Comparison of ENCODE assay signal across 11 mouse cellular contexts in genomic region chr11:3101875-3102494, GRCm38 (mm10).
DNase-seq lines count a peak whose midpoint lies in the region; ATAC-seq and TF ChIP-seq lines count a peak whose summit lies in the region.
"Had no signal": no experiment of that assay in that cellular context is flagged by ENCODE, and none has a peak within 500 bp of the region (broad histone marks: within the 10 kb centered on the region; RNA-seq: fewer than 3 reads in every experiment).

No protein-coding gene starts in this region.

- 68% methylated on average over 10 of the region's 10 CpGs for WGBS in cerebellum, adult 2 months
- 68% methylated on average over 10 of the region's 10 CpGs for WGBS in hindbrain, embryonic 12.5 days
- 70% methylated on average over 10 of the region's 10 CpGs for WGBS in hindbrain, embryonic 10.5 days
- 71% methylated on average over 10 of the region's 10 CpGs for WGBS in midbrain, embryonic 13.5 days
- WGBS in midbrain, embryonic 10.5 days, result 68% methylated on average over 10 of the region's 10 CpGs
- 58% methylated on average over 10 of the region's 10 CpGs for WGBS in liver, embryonic 16.5 days (ENCODE audit: insufficient replicate concordance)

- H3K4me3 ChIP-seq in cerebellum, adult 2 months (replicated peaks; ENCODE audit: insufficient read depth, low read depth, low read length), result no peak overlapping the region
- H3K4me3 ChIP-seq in hindbrain, embryonic 12.5 days, result no peak overlapping the region
- no peak overlapping the region for H3K4me3 ChIP-seq in hindbrain, embryonic 10.5 days
- H3K4me3 ChIP-seq in midbrain, embryonic 13.5 days (replicated peaks), result no peak overlapping the region
- H3K4me3 ChIP-seq in midbrain, embryonic 10.5 days, result no peak overlapping the region
- no peak overlapping the region for H3K4me3 ChIP-seq in liver, embryonic 16.5 days (ENCODE audit: low read depth, low read length)
- H3K4me3 ChIP-seq: hindbrain, embryonic 15.5 days had no signal

- H3K9ac ChIP-seq in hindbrain, embryonic 12.5 days, result no peak overlapping the region
- H3K9ac ChIP-seq in midbrain, embryonic 13.5 days (replicated peaks), result no peak overlapping the region
- no peak overlapping the region for H3K9ac ChIP-seq in liver, embryonic 16.5 days (ENCODE audit: low read depth, low read length)
- H3K9ac ChIP-seq: hindbrain, embryonic 15.5 days had no signal

- ATAC-seq in hindbrain, embryonic 12.5 days (ENCODE audit: low FRiP score), result peak; percentile 66; the same call in 1 of the 2 replicates
- 0 out of 2 replicates have a peak, but pooled peaks have one; percentile 55 for ATAC-seq in midbrain, embryonic 13.5 days
- ATAC-seq in liver, embryonic 16.5 days (ENCODE audit: low read depth), result 0 out of 2 replicates have a peak, but pooled peaks have one; percentile 12

- DNase-seq in cerebellum, postnatal 4 days (ENCODE audit: low spot score in 2 of 2), result peak; percentile 45 to 66
- DNase-seq in cerebellum, adult 2 months, result no peak
- no peak for DNase-seq in hindbrain, embryonic 10.5 days (ENCODE audit: low spot score)
- DNase-seq in midbrain, embryonic 10.5 days (ENCODE audit: low spot score), result no peak
- no peak for DNase-seq in B cell, adult 2 months
- DNase-seq: lung, postnatal 10 days; right cerebral cortex, postnatal 14 days had no signal

- no peak overlapping the region for H3K4me2 ChIP-seq in hindbrain, embryonic 12.5 days (replicated peaks)
- no peak overlapping the region for H3K4me2 ChIP-seq in midbrain, embryonic 13.5 days (replicated peaks)
- no peak overlapping the region for H3K4me2 ChIP-seq in liver, embryonic 16.5 days (ENCODE audit: low read depth, low read length)
- H3K4me2 ChIP-seq: hindbrain, embryonic 15.5 days had no signal

- H3K27me3 ChIP-seq in cerebellum, adult 2 months (ENCODE audit: control insufficient read depth, insufficient read depth, low read length), result peaks cover 3% of the 10 kb centered on the region; the same call in 1 of the 2 replicates
- no peaks in the 10 kb centered on the region for H3K27me3 ChIP-seq in hindbrain, embryonic 12.5 days
- H3K27me3 ChIP-seq in hindbrain, embryonic 10.5 days (ENCODE audit: insufficient read depth, poor library complexity, severe bottlenecking), result no peaks in the 10 kb centered on the region
- no peaks in the 10 kb centered on the region for H3K27me3 ChIP-seq in midbrain, embryonic 13.5 days
- no peaks in the 10 kb centered on the region for H3K27me3 ChIP-seq in midbrain, embryonic 10.5 days (ENCODE audit: low read depth, poor library complexity, severe bottlenecking)
- H3K27me3 ChIP-seq in liver, embryonic 16.5 days (ENCODE audit: control insufficient read depth, insufficient read depth, low read depth, low read length), result no peaks in the 10 kb centered on the region
- H3K27me3 ChIP-seq: hindbrain, embryonic 15.5 days had no signal

- H3K27ac ChIP-seq in cerebellum, adult 2 months (ENCODE audit: insufficient read depth, low read length), result no peak overlapping the region
- H3K27ac ChIP-seq in hindbrain, embryonic 12.5 days, result no peak overlapping the region
- no peak overlapping the region for H3K27ac ChIP-seq in hindbrain, embryonic 10.5 days
- no peak overlapping the region for H3K27ac ChIP-seq in midbrain, embryonic 13.5 days
- H3K27ac ChIP-seq in midbrain, embryonic 10.5 days (replicated peaks), result no peak overlapping the region
- H3K27ac ChIP-seq in liver, embryonic 16.5 days (ENCODE audit: low read length), result no peak overlapping the region
- H3K27ac ChIP-seq: hindbrain, embryonic 15.5 days had no signal

- no peak for TF ChIP-seq POLR2A in cerebellum, adult 2 months (IDR thresholded peaks at IDR 0.05; ENCODE audit: borderline replicate concordance, insufficient read depth, low read length)

- H3K4me1 ChIP-seq in cerebellum, adult 2 months (ENCODE audit: control insufficient read depth, insufficient read depth, low read length), result no peaks in the 10 kb centered on the region
- H3K4me1 ChIP-seq in hindbrain, embryonic 12.5 days, result no peaks in the 10 kb centered on the region
- H3K4me1 ChIP-seq in hindbrain, embryonic 10.5 days (replicated peaks), result no peaks in the 10 kb centered on the region
- no peaks in the 10 kb centered on the region for H3K4me1 ChIP-seq in midbrain, embryonic 13.5 days (replicated peaks)
- H3K4me1 ChIP-seq in midbrain, embryonic 10.5 days, result no peaks in the 10 kb centered on the region
- no peaks in the 10 kb centered on the region for H3K4me1 ChIP-seq in liver, embryonic 16.5 days (ENCODE audit: control insufficient read depth, low read depth, low read length)
- H3K4me1 ChIP-seq: hindbrain, embryonic 15.5 days had no signal

- peaks cover 45% of the 10 kb centered on the region for H3K9me3 ChIP-seq in hindbrain, embryonic 12.5 days (replicated peaks)
- H3K9me3 ChIP-seq in hindbrain, embryonic 10.5 days, result peaks cover 67% of the 10 kb centered on the region
- peaks cover 58% of the 10 kb centered on the region for H3K9me3 ChIP-seq in midbrain, embryonic 13.5 days
- H3K9me3 ChIP-seq in midbrain, embryonic 10.5 days (replicated peaks), result peaks cover 71% of the 10 kb centered on the region
- H3K9me3 ChIP-seq in liver, embryonic 16.5 days (replicated peaks; ENCODE audit: control insufficient read depth, low read length), result peaks cover 36% of the 10 kb centered on the region

- no peaks in the 10 kb centered on the region for H3K36me3 ChIP-seq in hindbrain, embryonic 12.5 days
- H3K36me3 ChIP-seq in hindbrain, embryonic 10.5 days, result no peaks in the 10 kb centered on the region
- no peaks in the 10 kb centered on the region for H3K36me3 ChIP-seq in midbrain, embryonic 13.5 days
- H3K36me3 ChIP-seq in midbrain, embryonic 10.5 days, result no peaks in the 10 kb centered on the region
- H3K36me3 ChIP-seq in liver, embryonic 16.5 days (ENCODE audit: control insufficient read depth, insufficient read depth), result no peaks in the 10 kb centered on the region

- no peak for TF ChIP-seq CTCF in cerebellum, adult 2 months (IDR thresholded peaks at IDR 0.05; ENCODE audit: borderline replicate concordance, insufficient read depth, low read depth, low read length)

Comparison
In these comparisons a context has a peak if more than half of its experiments do, and no peak if none do; other contexts are left out.
1. DNase-seq: peak in cerebellum, postnatal 4 days (2 of 2); none in cerebellum, adult 2 months (0 of 2), hindbrain, embryonic 10.5 days (single experiment), midbrain, embryonic 10.5 days (single experiment) and B cell, adult 2 months (0 of 2).
2. ATAC-seq: peak in every context shown above with its lines; median percentile 66 in hindbrain, embryonic 12.5 days; 55 in midbrain, embryonic 13.5 days; 12 in liver, embryonic 16.5 days.